11 mouse cellular contexts compared by ENCODE assay signal in genomic region chr9:63075252-63075651, GRCm38 (mm10).
DNase-seq lines count a peak whose midpoint lies in the region; ATAC-seq and TF ChIP-seq lines count a peak whose summit lies in the region.
"Had no signal": no experiment of that assay in that cellular context is flagged by ENCODE, and none has a peak within 500 bp of the region (broad histone marks: within the 10 kb centered on the region; RNA-seq: fewer than 3 reads in every experiment).

No protein-coding gene starts in this region.

- 3% methylated on average over 5 of the region's 5 CpGs for WGBS in midbrain, embryonic 11.5 days
- WGBS in midbrain, postnatal 0 days = 21% methylated on average over 5 of the region's 5 CpGs
- WGBS in embryonic facial prominence, embryonic 11.5 days = 33% methylated on average over 5 of the region's 5 CpGs
- 36% methylated on average over 5 of the region's 5 CpGs for WGBS in stomach, embryonic 16.5 days

- ATAC-seq in midbrain, embryonic 11.5 days (ENCODE audit: low FRiP score) = 0 out of 2 replicates have a peak, but pooled peaks have one; percentile 50
- ATAC-seq in midbrain, postnatal 0 days (ENCODE audit: low FRiP score) = no peak
- ATAC-seq in embryonic facial prominence, embryonic 11.5 days (replicated peaks; ENCODE audit: insufficient number of reproducible peaks, low FRiP score, low TSS enrichment, low read depth) = no peak
- ATAC-seq in stomach, embryonic 16.5 days (ENCODE audit: insufficient read depth, low FRiP score) = peak; percentile 46; the same call in 1 of the 2 replicates
- ATAC-seq: forebrain, embryonic 16.5 days had no signal

- no peak for TF ChIP-seq CTCF in midbrain, postnatal 0 days (IDR thresholded peaks at IDR 0.05)

- H3K4me1 ChIP-seq in midbrain, embryonic 11.5 days (ENCODE audit: control insufficient read depth, insufficient read depth, low read length) = peaks cover 18% of the 10 kb centered on the region
- peaks cover 6% of the 10 kb centered on the region; the same call in 1 of the 2 replicates for H3K4me1 ChIP-seq in midbrain, postnatal 0 days (ENCODE audit: insufficient read depth, low read length)
- no peaks in the 10 kb centered on the region for H3K4me1 ChIP-seq in embryonic facial prominence, embryonic 11.5 days (ENCODE audit: control insufficient read depth, insufficient read depth, low read length)
- H3K4me1 ChIP-seq in stomach, embryonic 16.5 days (ENCODE audit: control insufficient read depth, insufficient read depth, low read length) = peaks cover 14% of the 10 kb centered on the region

- no peaks in the 10 kb centered on the region for H3K9me3 ChIP-seq in midbrain, embryonic 11.5 days (ENCODE audit: control insufficient read depth, low read length)
- H3K9me3 ChIP-seq in midbrain, postnatal 0 days (ENCODE audit: low read length) = no peaks in the 10 kb centered on the region
- H3K9me3 ChIP-seq in embryonic facial prominence, embryonic 11.5 days (replicated peaks; ENCODE audit: control insufficient read depth, low read length) = no peaks in the 10 kb centered on the region; the same call in 1 of the 2 replicates
- no peaks in the 10 kb centered on the region for H3K9me3 ChIP-seq in stomach, embryonic 16.5 days (replicated peaks; ENCODE audit: control insufficient read depth, low read length)
- H3K9me3 ChIP-seq: limb, embryonic 13.5 days had no signal

- H3K27ac ChIP-seq in midbrain, embryonic 11.5 days (ENCODE audit: low read depth, low read length) = no peak overlapping the region
- H3K27ac ChIP-seq in midbrain, postnatal 0 days (ENCODE audit: low read depth, low read length) = no peak overlapping the region
- no peak overlapping the region for H3K27ac ChIP-seq in embryonic facial prominence, embryonic 11.5 days (replicated peaks; ENCODE audit: low read depth, low read length)
- H3K27ac ChIP-seq in stomach, embryonic 16.5 days (ENCODE audit: low read length) = no peak overlapping the region
- H3K27ac ChIP-seq: limb, embryonic 13.5 days had no signal

- H3K9ac ChIP-seq in midbrain, embryonic 11.5 days (ENCODE audit: low read length) = no peak overlapping the region
- H3K9ac ChIP-seq in midbrain, postnatal 0 days (replicated peaks; ENCODE audit: low read length, poor library complexity, severe bottlenecking) = no peak overlapping the region
- no peak overlapping the region for H3K9ac ChIP-seq in embryonic facial prominence, embryonic 11.5 days (replicated peaks; ENCODE audit: low read length)
- H3K9ac ChIP-seq in stomach, embryonic 16.5 days (ENCODE audit: low read length) = no peak overlapping the region
- H3K9ac ChIP-seq: limb, embryonic 13.5 days had no signal

- peak; percentile 91 for DNase-seq in midbrain, embryonic 11.5 days (ENCODE audit: low spot score, missing footprints)
- DNase-seq in midbrain, postnatal 0 days (ENCODE audit: low spot score) = no peak
- peak; percentile 53 for DNase-seq in embryonic facial prominence, embryonic 11.5 days (ENCODE audit: low spot score)
- peak; percentile 57 for DNase-seq in heart, postnatal 4 days
- no peak for DNase-seq in adipocyte (ENCODE audit: low spot score)
- DNase-seq in thymus, postnatal 0 days (ENCODE audit: low spot score) = no peak
- DNase-seq: kidney, adult 2 months had no signal

- no peak overlapping the region for H3K4me3 ChIP-seq in midbrain, embryonic 11.5 days (ENCODE audit: low read depth, low read length)
- no peak overlapping the region for H3K4me3 ChIP-seq in midbrain, postnatal 0 days (ENCODE audit: low read depth, low read length)
- H3K4me3 ChIP-seq in embryonic facial prominence, embryonic 11.5 days (ENCODE audit: low read depth, low read length) = no peak overlapping the region
- no peak overlapping the region for H3K4me3 ChIP-seq in stomach, embryonic 16.5 days (replicated peaks; ENCODE audit: low read length)
- H3K4me3 ChIP-seq: limb, embryonic 13.5 days; myocyte had no signal

- no peaks in the 10 kb centered on the region; the same call in 1 of the 2 replicates for H3K27me3 ChIP-seq in midbrain, embryonic 11.5 days (ENCODE audit: control insufficient read depth, insufficient read depth, low read length)
- H3K27me3 ChIP-seq in midbrain, postnatal 0 days (ENCODE audit: insufficient read depth, low read length) = no peaks in the 10 kb centered on the region
- H3K27me3 ChIP-seq in embryonic facial prominence, embryonic 11.5 days (ENCODE audit: control insufficient read depth, insufficient read depth, low read length) = no peaks in the 10 kb centered on the region
- no peaks in the 10 kb centered on the region for H3K27me3 ChIP-seq in stomach, embryonic 16.5 days (ENCODE audit: control insufficient read depth, insufficient read depth, low read length)
- H3K27me3 ChIP-seq: limb, embryonic 13.5 days had no signal

- H3K4me2 ChIP-seq in midbrain, embryonic 11.5 days = no peak overlapping the region
- no peak overlapping the region for H3K4me2 ChIP-seq in midbrain, postnatal 0 days (ENCODE audit: low read depth, low read length, poor library complexity, severe bottlenecking)
- H3K4me2 ChIP-seq in embryonic facial prominence, embryonic 11.5 days (ENCODE audit: low read depth, low read length) = no peak overlapping the region
- H3K4me2 ChIP-seq in stomach, embryonic 16.5 days (ENCODE audit: low read depth, low read length) = no peak overlapping the region
- H3K4me2 ChIP-seq: limb, embryonic 13.5 days had no signal

- H3K36me3 ChIP-seq in midbrain, embryonic 11.5 days (ENCODE audit: control insufficient read depth, insufficient read depth, low read length) = no peaks in the 10 kb centered on the region
- H3K36me3 ChIP-seq in midbrain, postnatal 0 days (ENCODE audit: insufficient read depth, low read length) = no peaks in the 10 kb centered on the region
- H3K36me3 ChIP-seq in embryonic facial prominence, embryonic 11.5 days (replicated peaks; ENCODE audit: control insufficient read depth, insufficient read depth, low read depth, low read length) = no peaks in the 10 kb centered on the region
- H3K36me3 ChIP-seq in stomach, embryonic 16.5 days (ENCODE audit: control insufficient read depth, insufficient read depth, low read length) = no peaks in the 10 kb centered on the region
- H3K36me3 ChIP-seq: limb, embryonic 13.5 days had no signal

Comparison
In these comparisons a context has a peak if more than half of its experiments do, and no peak if none do; other contexts are left out.
1. ATAC-seq: peak in midbrain, embryonic 11.5 days (single experiment) and stomach, embryonic 16.5 days (single experiment); none in midbrain, postnatal 0 days (single experiment) and embryonic facial prominence, embryonic 11.5 days (single experiment).
2. DNase-seq: peak in midbrain, embryonic 11.5 days (single experiment), embryonic facial prominence, embryonic 11.5 days (single experiment) and heart, postnatal 4 days (single experiment); none in midbrain, postnatal 0 days (single experiment), adipocyte (single experiment) and thymus, postnatal 0 days (single experiment).